Mouse (Mus musculus) gastrocnemius, postnatal 36 days (tissue): ENCODE results near the gene Has1. TPM values are rescaled to one million over a fixed set of nuclear protein-coding genes. Genes with fewer than 3 reads are reported as not detected.

ENCODE experiments used
- DNase-seq, 2 experiments: peaks; one replicate each; pipeline ENCODE4 v3.0.0; 2022
- intact Hi-C: fragments of 180-260 bp; cut with DNase I; formaldehyde crosslinking; loops from one replicate; pipeline ENCODE4 v1.15.1; 2025
- long read RNA-seq, 2 experiments: library from polyadenylated mRNA; stranded (forward); transcript quantifications; one replicate each; pipeline ENCODE4 v2.0.0; 2021
- total RNA-seq, 2 experiments: library from RNA; stranded (reverse); gene quantifications; 2 replicates each; pipeline ENCODE4 v1.2.3; 2021

Has1 gene
- total RNA-seq: under 1 TPM in 1 of 2 experiments, not detected in 1; 0.26 TPM
- long read RNA-seq, experiment 1: 0 reads
- long read RNA-seq, experiment 2, partial matches to known transcripts: 0 of 1 reads
- long read RNA-seq, experiment 2, other reads (novel, unspliced or antisense): 0 of 1 reads

- DNase-seq: no peak
- intact Hi-C loops: no loop called here
Measured at GRCm38 (mm10) chr17:17855064-17855838, at the start of gene Has1. Gene Has1 (minus strand): TSS chr17:17855205.

- intact Hi-C loops: no loop called here
- DNase-seq: no peak
Measured at GRCm38 (mm10) chr17:17900768-17901167, 45.8 kb upstream of the Has1 start.

- intact Hi-C loops: loop anchor here (5.0 kb wide), 1 partner anchor 57 kb away; no protein-coding TSS in a partner anchor
Measured at GRCm38 (mm10) chr17:17899268-17899667, 44.3 kb upstream of the Has1 start.

GRCm38 (mm10) chr17:17896039-17896438 lies 41.0 kb upstream of the Has1 start:
- intact Hi-C loops: loop anchor here (2.0 to 5.0 kb wide), 2 partner anchors 54 to 129 kb away; no protein-coding TSS in a partner anchor
- peak in 1 of 2 experiments; percentile 10 for DNase-seq

More at GRCm38 (mm10) chr17:17899268-17899667, 44.3 kb upstream of the Has1 start:
- DNase-seq: no peak

- intact Hi-C loops: no loop called here
Measured at GRCm38 (mm10) chr17:17889732-17890425, 34.9 kb upstream of the Has1 start.

GRCm38 (mm10) chr17:17887774-17888248 lies 32.8 kb upstream of the Has1 start, which contains the start of the genes Fpr2 and Fpr3:
Gene Fpr2 (plus strand): TSS chr17:17887824.
Gene Fpr3 (plus strand): TSS chr17:17887852.
- intact Hi-C loops: no loop called here
- DNase-seq: no peak

More at GRCm38 (mm10) chr17:17889732-17890425, 34.9 kb upstream of the Has1 start:
- no peak for DNase-seq

GRCm38 (mm10) chr17:17883840-17884239 lies 28.8 kb upstream of the Has1 start, which contains the start of gene Fpr1:
Gene Fpr1 (minus strand): TSS chr17:17883940.
- DNase-seq: no peak
- intact Hi-C loops: no loop called here

GRCm38 (mm10) chr17:17882672-17883071 lies 27.7 kb upstream of the Has1 start:
- intact Hi-C loops: no loop called here
- DNase-seq: no peak

- intact Hi-C loops: no loop called here
- no peak for DNase-seq
Measured at GRCm38 (mm10) chr17:17879347-17879746, 24.3 kb upstream of the Has1 start.

- DNase-seq: no peak
- intact Hi-C loops: no loop called here
Measured at GRCm38 (mm10) chr17:17871697-17872096, 16.7 kb upstream of the Has1 start.

- intact Hi-C loops: no loop called here
- DNase-seq: no peak
Measured at GRCm38 (mm10) chr17:17870892-17871550, 16.0 kb upstream of the Has1 start.

- intact Hi-C loops: no loop called here
- no peak for DNase-seq
Measured at GRCm38 (mm10) chr17:17866801-17867469, 11.9 kb upstream of the Has1 start.

GRCm38 (mm10) chr17:17865168-17865567 lies 10.2 kb upstream of the Has1 start:
- intact Hi-C loops: no loop called here
- DNase-seq: no peak

GRCm38 (mm10) chr17:17862360-17862759 lies 7.4 kb upstream of the Has1 start:
- intact Hi-C loops: no loop called here
- DNase-seq: peak in 1 of 2 experiments; percentile 14

- no peak for DNase-seq
- intact Hi-C loops: no loop called here
Measured at GRCm38 (mm10) chr17:17860110-17860509, 5.1 kb upstream of the Has1 start.

GRCm38 (mm10) chr17:17857446-17857845 lies 2.4 kb upstream of the Has1 start:
- intact Hi-C loops: no loop called here
- DNase-seq: no peak

- intact Hi-C loops: no loop called here
- DNase-seq: no peak
Measured at GRCm38 (mm10) chr17:17856612-17857011, 1.6 kb upstream of the Has1 start.

GRCm38 (mm10) chr17:17849906-17850712 lies 4.9 kb downstream of the Has1 start:
- intact Hi-C loops: no loop called here
- DNase-seq: no peak

GRCm38 (mm10) chr17:17848988-17849387 lies 6.0 kb downstream of the Has1 start:
- no peak for DNase-seq
- intact Hi-C loops: no loop called here
